Mouse (Mus musculus) intestine, embryonic 14.5 days (tissue): ENCODE results near the gene Notch4. TPM values are rescaled to one million over a fixed set of nuclear protein-coding genes. Genes with fewer than 3 reads are reported as not detected.

Experiments
- ATAC-seq: fragments of 200-750 bp; cut with Nextera tagmentation; replicated peaks from 2 replicates; pipeline ENCODE4 v1.8.0; 2017; ENCODE audit warnings: low read depth, moderate number of reproducible peaks, moderate TSS enrichment, moderate library complexity; ENCODE audit not compliant: low FRiP score, low TSS enrichment
- DNase-seq: peaks from one replicate; pipeline ENCODE4 v3.0.0-alpha.2; 2018; ENCODE audit warnings: low spot score
- H3K27ac ChIP-seq: fragments of 300-500 bp; sonication (generic); 2 replicates; pipeline ENCODE4 v1.5.1; 2014; ENCODE audit warnings: low read depth, mild to moderate bottlenecking, control low read depth
- H3K27me3 ChIP-seq: fragments of 300-500 bp; sonication (generic); replicated peaks from 2 replicates; pipeline ENCODE4 v1.6.1; 2014; ENCODE audit warnings: low read length, control low read depth; ENCODE audit not compliant: control insufficient read depth, insufficient read depth
- H3K36me3 ChIP-seq: fragments of 300-500 bp; sonication (generic); 2 replicates; pipeline ENCODE4 v1.6.1; 2014; ENCODE audit warnings: low read length, control low read depth; ENCODE audit not compliant: control insufficient read depth, insufficient read depth
- H3K4me1 ChIP-seq: fragments of 300-500 bp; sonication (generic); replicated peaks from 2 replicates; pipeline ENCODE4 v1.6.1; 2014; ENCODE audit warnings: low read length, control low read depth, mixed read lengths; ENCODE audit not compliant: control insufficient read depth, insufficient read depth
- H3K4me2 ChIP-seq: fragments of 300-500 bp; sonication (generic); 2 replicates; pipeline ENCODE4 v1.6.1; 2014; ENCODE audit warnings: low read length
- H3K4me3 ChIP-seq: fragments of 300-500 bp; sonication (generic); 2 replicates; pipeline ENCODE4 v1.5.1; 2014; ENCODE audit warnings: low read depth, low read length, control low read depth, mixed read lengths
- H3K9ac ChIP-seq: fragments of 300-500 bp; sonication (generic); 2 replicates; pipeline ENCODE4 v1.6.1; 2014; ENCODE audit warnings: mild to moderate bottlenecking, low read length
- H3K9me3 ChIP-seq: fragments of 300-500 bp; sonication (generic); 2 replicates; pipeline ENCODE4 v1.6.1; 2016; ENCODE audit warnings: low read length, control low read depth; ENCODE audit not compliant: control insufficient read depth
- WGBS: fragments of 180-500 bp; shearing (Covaris S2); extraction: QIAGEN DNeasy Blood & Tissue Kit; methylation state at CpG from one replicate; pipeline ENCODE4 v1.1.7; 2014; 5-methylcytosine and 5-hydroxymethylcytosine counted together
- polyA plus RNA-seq: library from polyadenylated mRNA; unstranded; fragments of >200 nt; fragmentation: Nextera tagmentation; extraction: Ambion mirVana; gene quantifications from 2 replicates; pipeline ENCODE4 v1.2.1, GENCODE M21; 2014

Notch4 gene
- polyA plus RNA-seq, 1 experiment from 2014 or later = 7.4 TPM

- H3K4me1 ChIP-seq = peaks cover 45% of the 10 kb centered on the region
- no peaks in the 10 kb centered on the region for H3K9me3 ChIP-seq
- ATAC-seq (no peak), DNase-seq (no peak)
- H3K4me3 ChIP-seq = peak overlapping the region; percentile 71
- H3K27ac ChIP-seq = peak overlapping the region; percentile 95
- WGBS = 26% methylated on average over 5 of the region's 5 CpGs
- peaks cover 36% of the 10 kb centered on the region for H3K27me3 ChIP-seq
- H3K9ac ChIP-seq = peak overlapping the region; percentile 70
- H3K4me2 ChIP-seq = peak overlapping the region; percentile 76
- peaks cover 8% of the 10 kb centered on the region; the same call in 1 of the 2 replicates for H3K36me3 ChIP-seq
Observed at GRCm38 (mm10) chr17:34628644-34628967, 64.5 kb downstream of the Notch4 start.

GRCm38 (mm10) chr17:34629221-34629751 is 65.2 kb downstream of the Notch4 start, which contains the start of gene Prrt1:
Gene Prrt1, plus strand, starts transcription at chr17:34629533.
- ATAC-seq (no peak), DNase-seq (no peak)
- no peaks in the 10 kb centered on the region for H3K9me3 ChIP-seq
- H3K4me1 ChIP-seq = peaks cover 45% of the 10 kb centered on the region
- H3K27ac ChIP-seq = peak within 1 kb of the TSS; percentile 95
- peak within 1 kb of the TSS; percentile 70 for H3K9ac ChIP-seq
- 4% methylated on average over 16 of the region's 16 CpGs for WGBS
- H3K4me3 ChIP-seq = peak within 1 kb of the TSS; percentile 71
- peak within 1 kb of the TSS; percentile 76 for H3K4me2 ChIP-seq
- H3K36me3 ChIP-seq = 0 out of 2 replicates have a peak, but pooled peaks cover 8% of the 10 kb centered on the region
- peaks cover 36% of the 10 kb centered on the region for H3K27me3 ChIP-seq

- 24% methylated on average over 12 of the region's 12 CpGs for WGBS
- H3K4me3 ChIP-seq = peak overlapping the region; percentile 71
Observed at GRCm38 (mm10) chr17:34629796-34630603, 65.9 kb downstream of the Notch4 start.

GRCm38 (mm10) chr17:34630761-34631301 is 66.8 kb downstream of the Notch4 start:
- H3K27ac ChIP-seq = no peak overlapping the region
- peaks cover 36% of the 10 kb centered on the region for H3K27me3 ChIP-seq
- H3K9ac ChIP-seq = no peak overlapping the region
- no peaks in the 10 kb centered on the region for H3K36me3 ChIP-seq
- peak overlapping the region; percentile 25 for H3K4me3 ChIP-seq
- no peak for DNase-seq
- WGBS = 2% methylated on average over 43 of the region's 48 CpGs
- no peaks in the 10 kb centered on the region for H3K9me3 ChIP-seq
- H3K4me1 ChIP-seq = peaks cover 45% of the 10 kb centered on the region
- peak overlapping the region; percentile 41 for H3K4me2 ChIP-seq
- no peak for ATAC-seq

More at GRCm38 (mm10) chr17:34629796-34630603, 65.9 kb downstream of the Notch4 start:
- Histone ChIP-seq H3K9ac (no peak overlapping the region), H3K4me1 (peaks cover 45% of the 10 kb centered on the region), H3K27me3 (peaks cover 36% of the 10 kb centered on the region), H3K36me3 (0 out of 2 replicates have a peak, but pooled peaks cover 6% of the 10 kb centered on the region), H3K27ac (no peak overlapping the region), H3K4me2 (peak overlapping the region; percentile 76), H3K9me3 (no peaks in the 10 kb centered on the region)
- ATAC-seq (no peak), DNase-seq (no peak)

GRCm38 (mm10) chr17:34631647-34632046 is 67.6 kb downstream of the Notch4 start:
- Histone ChIP-seq H3K27ac (no peak overlapping the region), H3K36me3 (no peaks in the 10 kb centered on the region), H3K27me3 (peaks cover 36% of the 10 kb centered on the region), H3K4me1 (peaks cover 39% of the 10 kb centered on the region), H3K4me3 (peak overlapping the region; percentile 35), H3K9me3 (no peaks in the 10 kb centered on the region), H3K9ac (0 out of 2 replicates have a peak overlapping the region, but pooled peaks have one; percentile 13), H3K4me2 (peak overlapping the region; percentile 74)
- WGBS = 13% methylated on average over 12 of the region's 12 CpGs
- DNase-seq (no peak), ATAC-seq (no peak)

- no peaks in the 10 kb centered on the region for H3K36me3 ChIP-seq
- H3K4me3 ChIP-seq = peak overlapping the region; percentile 35
- H3K27ac ChIP-seq = no peak overlapping the region
- DNase-seq = peak; percentile 84
- peaks cover 39% of the 10 kb centered on the region for H3K4me1 ChIP-seq
- 1% methylated on average over 26 of the region's 26 CpGs for WGBS
- H3K27me3 ChIP-seq = peaks cover 36% of the 10 kb centered on the region
- ATAC-seq = 0 out of 2 replicates have a peak, but pooled peaks have one; percentile 24
- peak overlapping the region; percentile 74 for H3K4me2 ChIP-seq
- 0 out of 2 replicates have a peak overlapping the region, but pooled peaks have one; percentile 13 for H3K9ac ChIP-seq
- no peaks in the 10 kb centered on the region for H3K9me3 ChIP-seq
Observed at GRCm38 (mm10) chr17:34632261-34632691, 68.2 kb downstream of the Notch4 start.

GRCm38 (mm10) chr17:34635671-34636070 is 71.6 kb downstream of the Notch4 start:
- H3K4me1 ChIP-seq = peaks cover 17% of the 10 kb centered on the region
- 69% methylated on average over 2 of the region's 2 CpGs for WGBS
- no peak for ATAC-seq

GRCm38 (mm10) chr17:34637459-34637858 is 73.4 kb downstream of the Notch4 start:
- H3K9me3 ChIP-seq = no peaks in the 10 kb centered on the region
- no peak overlapping the region for H3K9ac ChIP-seq
- H3K27ac ChIP-seq = no peak overlapping the region
- peaks cover 4% of the 10 kb centered on the region; the same call in 1 of the 2 replicates for H3K27me3 ChIP-seq
- 63% methylated on average over 3 of the region's 3 CpGs for WGBS
- no peak for ATAC-seq
- no peak overlapping the region for H3K4me2 ChIP-seq
- no peaks in the 10 kb centered on the region for H3K4me1 ChIP-seq
- H3K4me3 ChIP-seq = no peak overlapping the region
- H3K36me3 ChIP-seq = no peaks in the 10 kb centered on the region
- DNase-seq = no peak

More at GRCm38 (mm10) chr17:34635671-34636070, 71.6 kb downstream of the Notch4 start:
- Histone ChIP-seq H3K9me3 (no peaks in the 10 kb centered on the region), H3K4me2 (no peak overlapping the region), H3K9ac (no peak overlapping the region), H3K4me3 (no peak overlapping the region), H3K27me3 (peaks cover 21% of the 10 kb centered on the region), H3K27ac (no peak overlapping the region), H3K36me3 (no peaks in the 10 kb centered on the region)
- DNase-seq = no peak
